Mouse (Mus musculus): ENCODE measurements around the gene Grm1.

- TF ChIP-seq CTCF (IDR thresholded peaks at IDR 0.05; ENCODE audit: low read depth, low read length) (no peak), POLR2AphosphoS5 (IDR thresholded peaks at IDR 0.05; ENCODE audit: insufficient replicate concordance, low read depth, low read length) (no peak), GATA1 (IDR thresholded peaks at IDR 0.05; ENCODE audit: borderline replicate concordance, low read length) (no peak), TAL1 (conservative IDR thresholded peaks at IDR 0.05; ENCODE audit: low read depth, low read length) (no peak), GATA2 (IDR thresholded peaks at IDR 0.05; ENCODE audit: borderline replicate concordance, low read depth, low read length) (no peak)
Measured at GRCm38 (mm10) chr10:10884992-10885391, 197.2 kb downstream of the Grm1 start.
